8 mouse cellular contexts compared by ENCODE assay signal in genomic region chr11:60273273-60273805, GRCm38 (mm10). TPM values are rescaled to one million over a fixed set of nuclear protein-coding genes. Genes with fewer than 3 reads are reported as not detected.
A peak's percentile ranks its signal among the peaks of the same experiment; 100 is the strongest.
DNase-seq lines count a peak whose midpoint lies in the region; ATAC-seq and TF ChIP-seq lines count a peak whose summit lies in the region.

No protein-coding gene starts in this region.

- peaks cover 22% of the 10 kb centered on the region for H3K4me1 ChIP-seq in heart, embryonic 15.5 days (replicated peaks)
- peaks cover 8% of the 10 kb centered on the region; the same call in 1 of the 2 replicates for H3K4me1 ChIP-seq in forebrain, embryonic 15.5 days
- H3K4me1 ChIP-seq in lung, adult 2 months (ENCODE audit: control insufficient read depth, insufficient read depth, low read length): peaks cover 6% of the 10 kb centered on the region

- no peaks in the 10 kb centered on the region for H3K27me3 ChIP-seq in heart, embryonic 15.5 days
- H3K27me3 ChIP-seq in forebrain, embryonic 15.5 days: no peaks in the 10 kb centered on the region

- intact Hi-C loops in left cerebral cortex, postnatal 14 days (cut with DNase I): no loop called here

- peak overlapping the region; percentile 64 for H3K27ac ChIP-seq in heart, embryonic 15.5 days
- H3K27ac ChIP-seq in forebrain, embryonic 15.5 days (replicated peaks): peak overlapping the region; percentile 44; the same call in 1 of the 2 replicates

- TF ChIP-seq CTCF in lung, adult 2 months (IDR thresholded peaks at IDR 0.05; ENCODE audit: insufficient read depth, low read length): no peak

- H3K4me2 ChIP-seq in heart, embryonic 15.5 days: no peak overlapping the region
- H3K4me2 ChIP-seq in forebrain, embryonic 15.5 days (replicated peaks): no peak overlapping the region

- H3K9me3 ChIP-seq in heart, embryonic 15.5 days (replicated peaks): no peaks in the 10 kb centered on the region
- no peaks in the 10 kb centered on the region for H3K9me3 ChIP-seq in forebrain, embryonic 15.5 days

- WGBS in heart, embryonic 15.5 days: 47% methylated on average over 5 of the region's 5 CpGs
- 58% methylated on average over 5 of the region's 5 CpGs for WGBS in forebrain, embryonic 15.5 days
- 28% methylated on average over 5 of the region's 5 CpGs for WGBS in lung, adult 2 months

- H3K36me3 ChIP-seq in heart, embryonic 15.5 days: no peaks in the 10 kb centered on the region
- H3K36me3 ChIP-seq in forebrain, embryonic 15.5 days: no peaks in the 10 kb centered on the region

- H3K4me3 ChIP-seq in heart, embryonic 15.5 days: no peak overlapping the region
- H3K4me3 ChIP-seq in forebrain, embryonic 15.5 days: no peak overlapping the region
- no peak overlapping the region for H3K4me3 ChIP-seq in lung, adult 2 months (replicated peaks; ENCODE audit: extremely low read depth, low read depth, low read length)

- DNase-seq in heart, postnatal 4 days: no peak
- DNase-seq in adipocyte (ENCODE audit: low spot score): peak; percentile 83
- DNase-seq in lung, adult 2 months: peak; percentile 25
- DNase-seq in yolk sac, embryonic 10.5 days (ENCODE audit: low spot score): no peak
- no peak for DNase-seq in left cerebral cortex, postnatal 14 days (ENCODE audit: low spot score in 2 of 2)
- DNase-seq in urinary bladder, postnatal 25 days (ENCODE audit: low spot score): no peak

- TF ChIP-seq POLR2A in lung, adult 2 months (IDR thresholded peaks at IDR 0.05; ENCODE audit: borderline replicate concordance, extremely low read depth, low read depth, low read length): no peak

- H3K9ac ChIP-seq in heart, embryonic 15.5 days: no peak overlapping the region
- H3K9ac ChIP-seq in forebrain, embryonic 15.5 days (replicated peaks): no peak overlapping the region

- peak; percentile 61 for ATAC-seq in heart, embryonic 15.5 days (replicated peaks; ENCODE audit: insufficient number of reproducible peaks, insufficient read depth, low FRiP score, low read depth)
- ATAC-seq in forebrain, embryonic 15.5 days (replicated peaks): no peak

RNA-seq across cellular contexts. Expression of gene Srebf1, which starts 51.0 kb away (rescaled TPM):
- 36.5 and 61.1 TPM in 2 replicates for polyA plus RNA-seq in heart, embryonic 15.5 days (2015; fragmentation: Nextera tagmentation; extraction: Ambion mirVana)
- 10 to 100 TPM; 35.8 to 50.8 TPM for total RNA-seq in heart, postnatal 4 days (2021)
- 48.2 and 52.7 TPM in 2 replicates for polyA plus RNA-seq in forebrain, embryonic 15.5 days (2015; fragmentation: Nextera tagmentation; extraction: Ambion mirVana)
- polyA plus RNA-seq in lung, adult 2 months (2012; rRNA removed): 206 and 236 TPM in 2 replicates
- 10 to 100 TPM; 35.5 to 36.1 TPM for total RNA-seq in left cerebral cortex, postnatal 14 days (2021)

Comparison
In these comparisons a context has a peak if more than half of its experiments do, and no peak if none do; other contexts are left out.
1. DNase-seq: peak in adipocyte (single experiment) and lung, adult 2 months (single experiment); none in heart, postnatal 4 days (single experiment), yolk sac, embryonic 10.5 days (single experiment), left cerebral cortex, postnatal 14 days (0 of 2) and urinary bladder, postnatal 25 days (single experiment).